Comparison of ENCODE assay signal across 24 mouse cellular contexts in genomic region chr2:115650203-115650602, GRCm38 (mm10).
DNase-seq lines count a peak whose midpoint lies in the region; ATAC-seq and TF ChIP-seq lines count a peak whose summit lies in the region.
"Had no signal": no experiment of that assay in that cellular context is flagged by ENCODE, and none has a peak within 500 bp of the region (broad histone marks: within the 10 kb centered on the region; RNA-seq: fewer than 3 reads in every experiment).

No protein-coding gene starts in this region.

- no peak overlapping the region for H3K9ac ChIP-seq in embryonic facial prominence, embryonic 14.5 days (ENCODE audit: low read depth, low read length)
- H3K9ac ChIP-seq in kidney, embryonic 15.5 days: no peak overlapping the region
- no peak overlapping the region for H3K9ac ChIP-seq in kidney, postnatal 0 days (ENCODE audit: low read depth, low read length)
- H3K9ac ChIP-seq: embryonic facial prominence, embryonic 12.5 days; embryonic facial prominence, embryonic 15.5 days; forebrain, embryonic 12.5 days had no signal

- peak; percentile 30; the same call in 1 of the 2 replicates for ATAC-seq in embryonic facial prominence, embryonic 14.5 days (ENCODE audit: low read depth)
- ATAC-seq in kidney, embryonic 15.5 days (replicated peaks; ENCODE audit: low FRiP score): peak; percentile 73
- no peak for ATAC-seq in kidney, postnatal 0 days (replicated peaks; ENCODE audit: low FRiP score, low read depth)
- ATAC-seq: forebrain, embryonic 14.5 days; forebrain, embryonic 16.5 days had no signal

- H3K36me3 ChIP-seq in embryonic facial prominence, embryonic 14.5 days (ENCODE audit: control insufficient read depth, insufficient read depth, low read length): no peaks in the 10 kb centered on the region
- no peaks in the 10 kb centered on the region for H3K36me3 ChIP-seq in embryonic facial prominence, embryonic 10.5 days (replicated peaks)
- 0 out of 2 replicates have a peak, but pooled peaks cover 4% of the 10 kb centered on the region for H3K36me3 ChIP-seq in kidney, embryonic 15.5 days
- H3K36me3 ChIP-seq in kidney, postnatal 0 days (ENCODE audit: insufficient read depth, low read length): no peaks in the 10 kb centered on the region
- H3K36me3 ChIP-seq: embryonic facial prominence, embryonic 12.5 days; embryonic facial prominence, embryonic 15.5 days; forebrain, embryonic 10.5 days; forebrain, embryonic 12.5 days had no signal

- no peak overlapping the region for H3K4me3 ChIP-seq in embryonic facial prominence, embryonic 14.5 days (ENCODE audit: low read depth, low read length)
- H3K4me3 ChIP-seq in embryonic facial prominence, embryonic 10.5 days: no peak overlapping the region
- no peak overlapping the region for H3K4me3 ChIP-seq in kidney, embryonic 15.5 days (replicated peaks)
- H3K4me3 ChIP-seq in kidney, postnatal 0 days (replicated peaks; ENCODE audit: low read depth, low read length): no peak overlapping the region
- H3K4me3 ChIP-seq: embryonic facial prominence, embryonic 12.5 days; embryonic facial prominence, embryonic 15.5 days; erythroblast, embryonic 14.5 days; forebrain, embryonic 10.5 days; forebrain, embryonic 12.5 days had no signal

- no peak for DNase-seq in embryonic facial prominence, embryonic 14.5 days (ENCODE audit: low spot score)
- DNase-seq in embryonic facial prominence, embryonic 10.5 days (ENCODE audit: low spot score): no peak
- DNase-seq in kidney, postnatal 25 days: no peak
- DNase-seq in kidney, postnatal 0 days (ENCODE audit: low spot score): peak; percentile 63
- DNase-seq in kidney, postnatal 14 days: no peak
- no peak for DNase-seq in lung, postnatal 10 days
- DNase-seq: adrenal gland, adult 2 months; adrenal gland, postnatal 10 days; adrenal gland, postnatal 25 days; cerebellum, adult 11 months; cerebellum, adult 18-20 months; cerebellum, adult 8-10 months; cerebellum, adult 9-11 months; cerebellum, postnatal 14 days; cerebellum, postnatal 36 days; embryo, embryonic 11 days had no signal

- H3K27ac ChIP-seq in embryonic facial prominence, embryonic 14.5 days (replicated peaks; ENCODE audit: low read depth, low read length): no peak overlapping the region
- H3K27ac ChIP-seq in embryonic facial prominence, embryonic 10.5 days (replicated peaks): no peak overlapping the region
- no peak overlapping the region for H3K27ac ChIP-seq in kidney, embryonic 15.5 days
- H3K27ac ChIP-seq in kidney, postnatal 0 days: no peak overlapping the region
- H3K27ac ChIP-seq: embryonic facial prominence, embryonic 12.5 days; embryonic facial prominence, embryonic 15.5 days; forebrain, embryonic 10.5 days; forebrain, embryonic 12.5 days had no signal

- no peak overlapping the region for H3K4me2 ChIP-seq in embryonic facial prominence, embryonic 14.5 days (ENCODE audit: low read depth, low read length)
- no peak overlapping the region for H3K4me2 ChIP-seq in kidney, embryonic 15.5 days
- no peak overlapping the region for H3K4me2 ChIP-seq in kidney, postnatal 0 days (ENCODE audit: low read length)
- H3K4me2 ChIP-seq: embryonic facial prominence, embryonic 12.5 days; embryonic facial prominence, embryonic 15.5 days; forebrain, embryonic 12.5 days had no signal

- no peaks in the 10 kb centered on the region for H3K4me1 ChIP-seq in embryonic facial prominence, embryonic 14.5 days (ENCODE audit: control insufficient read depth, insufficient read depth, low read length)
- peaks cover 7% of the 10 kb centered on the region for H3K4me1 ChIP-seq in embryonic facial prominence, embryonic 10.5 days
- H3K4me1 ChIP-seq in kidney, embryonic 15.5 days: no peaks in the 10 kb centered on the region; the same call in 1 of the 2 replicates
- H3K4me1 ChIP-seq in kidney, postnatal 0 days (replicated peaks; ENCODE audit: insufficient read depth, low read length): no peaks in the 10 kb centered on the region
- H3K4me1 ChIP-seq: embryonic facial prominence, embryonic 15.5 days; forebrain, embryonic 10.5 days; forebrain, embryonic 12.5 days had no signal

- no peaks in the 10 kb centered on the region for H3K9me3 ChIP-seq in embryonic facial prominence, embryonic 14.5 days (ENCODE audit: control insufficient read depth, low read length)
- no peaks in the 10 kb centered on the region for H3K9me3 ChIP-seq in embryonic facial prominence, embryonic 10.5 days
- H3K9me3 ChIP-seq in kidney, embryonic 15.5 days (replicated peaks): no peaks in the 10 kb centered on the region
- no peaks in the 10 kb centered on the region for H3K9me3 ChIP-seq in kidney, postnatal 0 days (replicated peaks; ENCODE audit: low read length)
- H3K9me3 ChIP-seq: embryonic facial prominence, embryonic 12.5 days; embryonic facial prominence, embryonic 15.5 days; forebrain, embryonic 10.5 days; forebrain, embryonic 12.5 days had no signal

- WGBS in embryonic facial prominence, embryonic 14.5 days: 47% methylated on average over 2 of the region's 2 CpGs
- 66% methylated on average over 2 of the region's 2 CpGs for WGBS in embryonic facial prominence, embryonic 10.5 days
- 57% methylated on average over 2 of the region's 2 CpGs for WGBS in kidney, embryonic 15.5 days
- 54% methylated on average over 2 of the region's 2 CpGs for WGBS in kidney, postnatal 0 days

- TF ChIP-seq CTCF in kidney, postnatal 0 days (IDR thresholded peaks at IDR 0.05; ENCODE audit: low read depth): no peak

- no peaks in the 10 kb centered on the region for H3K27me3 ChIP-seq in embryonic facial prominence, embryonic 14.5 days (replicated peaks; ENCODE audit: control insufficient read depth, insufficient read depth, low read length)
- H3K27me3 ChIP-seq in embryonic facial prominence, embryonic 10.5 days (replicated peaks; ENCODE audit: low read depth, poor library complexity, severe bottlenecking): no peaks in the 10 kb centered on the region
- no peaks in the 10 kb centered on the region for H3K27me3 ChIP-seq in kidney, embryonic 15.5 days
- no peaks in the 10 kb centered on the region for H3K27me3 ChIP-seq in kidney, postnatal 0 days (ENCODE audit: insufficient read depth, low read length)
- H3K27me3 ChIP-seq: embryonic facial prominence, embryonic 12.5 days; embryonic facial prominence, embryonic 15.5 days; forebrain, embryonic 12.5 days had no signal
